Mouse (Mus musculus) right cerebral cortex, postnatal 4 days (tissue): ENCODE results near the gene Prom2.
A peak's percentile ranks its signal among the peaks of the same experiment; 100 is the strongest.

Experiments
- DNase-seq: peaks from one replicate; pipeline ENCODE4 v3.0.0-alpha.2; 2022

The Prom2 gene

GRCm38 (mm10) chr2:127522006-127522441, 19.2 kb downstream of the Prom2 start, which contains the start of gene Kcnip3:
Gene Kcnip3 (minus strand): TSS chr2:127522094.
- DNase-seq, result peak; percentile 62

- DNase-seq, result peak; percentile 54
Observed at GRCm38 (mm10) chr2:127521172-127522005, 19.9 kb downstream of the Prom2 start.

- no peak for DNase-seq
Observed at GRCm38 (mm10) chr2:127520123-127520522, 21.1 kb downstream of the Prom2 start.

- DNase-seq, result no peak
Observed at GRCm38 (mm10) chr2:127519308-127519707, 22.0 kb downstream of the Prom2 start.

- no peak for DNase-seq
Observed at GRCm38 (mm10) chr2:127518831-127519230, 22.4 kb downstream of the Prom2 start.

- DNase-seq, result no peak
Observed at GRCm38 (mm10) chr2:127518273-127518672, 23.0 kb downstream of the Prom2 start.

- no peak for DNase-seq
Observed at GRCm38 (mm10) chr2:127517081-127517480, 24.2 kb downstream of the Prom2 start.

- no peak for DNase-seq
Observed at GRCm38 (mm10) chr2:127514380-127515124, 26.7 kb downstream of the Prom2 start.

GRCm38 (mm10) chr2:127513244-127513643, 28.0 kb downstream of the Prom2 start:
- no peak for DNase-seq

GRCm38 (mm10) chr2:127511426-127511825, 29.8 kb downstream of the Prom2 start:
- DNase-seq, result no peak

GRCm38 (mm10) chr2:127507967-127508660, 33.2 kb downstream of the Prom2 start:
- peak; percentile 44 for DNase-seq

GRCm38 (mm10) chr2:127507077-127507774, 34.0 kb downstream of the Prom2 start:
- peak; percentile 86 for DNase-seq

- DNase-seq, result no peak
Observed at GRCm38 (mm10) chr2:127506131-127506632, 35.1 kb downstream of the Prom2 start.

GRCm38 (mm10) chr2:127505196-127505595, 36.1 kb downstream of the Prom2 start:
- no peak for DNase-seq

GRCm38 (mm10) chr2:127503751-127504549, 37.3 kb downstream of the Prom2 start:
- peak; percentile 60 for DNase-seq

GRCm38 (mm10) chr2:127501061-127501460, 40.2 kb downstream of the Prom2 start:
- no peak for DNase-seq

- DNase-seq, result no peak
Observed at GRCm38 (mm10) chr2:127498750-127499149, 42.5 kb downstream of the Prom2 start.

GRCm38 (mm10) chr2:127496321-127496720, 44.9 kb downstream of the Prom2 start:
- DNase-seq, result no peak

GRCm38 (mm10) chr2:127484476-127485170, 56.6 kb downstream of the Prom2 start:
- DNase-seq, result peak; percentile 52

- DNase-seq, result no peak
Observed at GRCm38 (mm10) chr2:127483001-127483400, 58.3 kb downstream of the Prom2 start.

- peak; percentile 50 for DNase-seq
Observed at GRCm38 (mm10) chr2:127482533-127482911, 58.7 kb downstream of the Prom2 start.
